Mouse (Mus musculus) myocyte (in vitro differentiated cells): ENCODE measurements around the gene Prkag2.

Experiments
- CEBPB ChIP-seq: IDR thresholded peaks from 2 replicates; pipeline ENCODE4 v1.6.1; 2011; ENCODE audit warnings: mild to moderate bottlenecking, moderate library complexity; ENCODE audit not compliant: poor library complexity, insufficient read depth, severe bottlenecking
- E2F4 ChIP-seq: IDR thresholded peaks from one replicate; pipeline ENCODE4 v1.6.1; 2011; ENCODE audit warnings: mild to moderate bottlenecking, control low read depth, moderate library complexity; ENCODE audit not compliant: insufficient read depth
- MAX ChIP-seq: IDR thresholded peaks from one replicate; pipeline ENCODE4 v1.6.1; 2011; ENCODE audit warnings: low read depth, mild to moderate bottlenecking, control low read depth
- MYOD1 ChIP-seq, 3 experiments: IDR thresholded peaks; one replicate each; pipeline ENCODE4 v1.6.1; 2011; ENCODE audit warnings: control low read depth in 2 of 3, low read depth in 2 of 3, mild to moderate bottlenecking in 2 of 3, moderate library complexity in 1 of 3; ENCODE audit not compliant: insufficient read length in 2 of 3, control insufficient read depth in 1 of 3
- MYOG ChIP-seq, 3 experiments: IDR thresholded peaks; one replicate each; pipeline ENCODE4 v1.6.1; 2011; ENCODE audit warnings: control low read depth in 2 of 3, low read depth in 2 of 3, mild to moderate bottlenecking in 2 of 3; ENCODE audit not compliant: insufficient read length in 2 of 3, control insufficient read depth in 1 of 3, insufficient read depth in 1 of 3
- POLR2A ChIP-seq: IDR thresholded peaks from one replicate; pipeline ENCODE4 v1.6.1; 2011; ENCODE audit warnings: low read depth, mild to moderate bottlenecking, control low read depth, moderate library complexity; ENCODE audit not compliant: insufficient read length
- REST ChIP-seq: IDR thresholded peaks from one replicate; pipeline ENCODE4 v1.6.1; 2011; ENCODE audit warnings: mild to moderate bottlenecking, control low read depth, moderate library complexity; ENCODE audit not compliant: insufficient read depth, insufficient read length
- SRF ChIP-seq: IDR thresholded peaks from one replicate; pipeline ENCODE4 v1.6.1; 2011; ENCODE audit warnings: low read depth; ENCODE audit not compliant: control insufficient read depth, insufficient read length
- TCF12 ChIP-seq: IDR thresholded peaks from one replicate; pipeline ENCODE4 v1.6.1; 2011; ENCODE audit warnings: mild to moderate bottlenecking, control low read depth; ENCODE audit not compliant: poor library complexity, insufficient read depth, severe bottlenecking
- TCF3 ChIP-seq: IDR thresholded peaks from one replicate; pipeline ENCODE4 v1.6.1; 2011; ENCODE audit warnings: low read depth, control low read depth; ENCODE audit not compliant: insufficient read length
- USF1 ChIP-seq: IDR thresholded peaks from one replicate; pipeline ENCODE4 v1.6.1; 2011; ENCODE audit warnings: low read depth, mild to moderate bottlenecking, control low read depth, moderate library complexity

GRCm38 (mm10) chr5:24888874-24889591 is 211.4 kb downstream of the Prkag2 start:
- TF ChIP-seq POLR2A (no peak), USF1 (no peak), CEBPB (no peak), E2F4 (no peak), TCF12 (no peak), MYOD1 (IDR thresholded peaks at IDR 0.05; ENCODE audit: control insufficient read depth in 1 of 3, insufficient read length in 2 of 3, low read depth in 2 of 3) (no peak), MAX (no peak), SRF (no peak), REST (no peak), TCF3 (no peak), MYOG (IDR thresholded peaks at IDR 0.05; ENCODE audit: control insufficient read depth in 1 of 3, insufficient read depth in 1 of 3, insufficient read length in 2 of 3, low read depth in 2 of 3) (no peak)
